Mouse (Mus musculus) kidney, postnatal 10 days (tissue): ENCODE measurements at regions not wholly inside any gene's neighbourhood (a gene's known extent, or its start where the extent isn't known, plus 50 kb on each side); places are given as distances from the start of the nearest gene placed in this dataset.
A peak's percentile ranks its signal among the peaks of the same experiment; 100 is the strongest.

Experiments used
- DNase-seq: peaks from one replicate; pipeline ENCODE4 v3.0.0; 2021; ENCODE audit warnings: mixed read lengths

DNA sequence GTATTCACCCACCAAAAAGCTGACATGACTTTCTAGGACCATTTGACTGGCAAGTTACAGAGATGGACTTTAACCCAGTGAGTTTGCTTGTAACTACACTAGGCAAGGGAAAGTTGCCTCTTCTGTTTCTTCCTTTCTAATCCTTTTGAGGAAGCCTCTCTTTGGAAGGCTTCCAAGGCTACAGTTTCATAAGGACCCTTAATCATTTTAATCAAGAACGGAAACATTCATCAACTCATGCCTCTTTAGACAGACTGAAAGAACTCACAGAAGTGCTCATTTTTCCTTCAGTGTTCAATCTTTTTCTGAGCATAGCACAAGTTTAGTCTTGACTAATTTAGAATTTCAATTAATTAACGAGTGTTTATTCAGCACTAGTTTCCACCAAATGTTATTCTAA is 84.2 kb downstream of the Ddx1 start:
- DNase-seq, result no peak

DNA sequence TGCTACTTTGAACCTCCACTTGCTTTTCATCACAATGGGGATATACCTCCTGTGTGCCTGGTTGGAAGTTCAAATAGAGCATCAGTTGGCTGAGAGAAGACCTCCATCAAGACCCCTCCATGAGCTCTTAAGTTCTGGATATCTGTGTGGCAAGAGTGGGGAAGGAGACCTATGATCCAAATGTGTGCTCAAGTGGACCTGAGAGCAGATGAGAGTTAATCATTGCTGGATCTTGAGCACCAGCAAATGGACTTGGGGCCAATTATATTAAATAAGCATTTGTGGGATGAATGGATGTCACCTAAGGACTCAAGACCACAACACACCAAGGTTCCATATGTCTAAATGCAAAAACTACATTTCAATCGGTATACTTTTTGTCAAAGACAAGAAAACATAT is 88.0 kb downstream of the Ddx1 start:
- DNase-seq, result no peak

DNA sequence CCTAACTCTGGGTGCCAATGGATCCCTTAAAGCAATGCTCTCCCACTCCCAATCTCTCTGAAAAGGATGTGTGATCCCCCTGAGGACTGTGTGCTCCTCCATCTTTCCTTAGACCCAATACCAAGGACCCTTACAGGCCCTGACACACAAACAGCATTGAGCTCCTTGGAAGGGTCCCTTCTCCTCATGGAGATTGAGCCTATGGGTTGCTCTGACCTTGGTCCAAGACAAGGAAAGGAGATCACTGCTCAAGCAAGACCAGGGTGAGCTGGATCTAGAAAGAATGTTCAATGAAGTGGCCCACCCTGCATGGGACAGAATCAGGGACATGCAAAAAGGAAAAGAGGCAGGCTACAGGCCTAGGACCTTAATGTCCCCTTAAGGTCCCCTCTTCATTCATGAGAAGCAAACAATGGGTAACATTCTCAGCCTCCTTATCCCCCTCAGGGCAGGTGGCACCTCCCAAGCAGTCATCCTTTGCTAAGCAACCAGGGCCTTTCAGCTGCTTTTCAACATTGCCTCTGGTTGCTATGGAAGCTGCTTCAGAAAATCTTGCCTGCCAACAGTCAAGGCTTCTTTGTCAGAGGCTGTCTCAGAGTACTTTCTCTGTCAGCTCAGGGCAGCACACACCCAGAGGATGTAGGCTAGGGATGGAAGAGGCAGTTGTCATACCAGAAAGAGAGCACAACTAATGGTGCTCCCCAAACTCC is 89.5 kb downstream of the Ddx1 start:
- no peak for DNase-seq

DNA sequence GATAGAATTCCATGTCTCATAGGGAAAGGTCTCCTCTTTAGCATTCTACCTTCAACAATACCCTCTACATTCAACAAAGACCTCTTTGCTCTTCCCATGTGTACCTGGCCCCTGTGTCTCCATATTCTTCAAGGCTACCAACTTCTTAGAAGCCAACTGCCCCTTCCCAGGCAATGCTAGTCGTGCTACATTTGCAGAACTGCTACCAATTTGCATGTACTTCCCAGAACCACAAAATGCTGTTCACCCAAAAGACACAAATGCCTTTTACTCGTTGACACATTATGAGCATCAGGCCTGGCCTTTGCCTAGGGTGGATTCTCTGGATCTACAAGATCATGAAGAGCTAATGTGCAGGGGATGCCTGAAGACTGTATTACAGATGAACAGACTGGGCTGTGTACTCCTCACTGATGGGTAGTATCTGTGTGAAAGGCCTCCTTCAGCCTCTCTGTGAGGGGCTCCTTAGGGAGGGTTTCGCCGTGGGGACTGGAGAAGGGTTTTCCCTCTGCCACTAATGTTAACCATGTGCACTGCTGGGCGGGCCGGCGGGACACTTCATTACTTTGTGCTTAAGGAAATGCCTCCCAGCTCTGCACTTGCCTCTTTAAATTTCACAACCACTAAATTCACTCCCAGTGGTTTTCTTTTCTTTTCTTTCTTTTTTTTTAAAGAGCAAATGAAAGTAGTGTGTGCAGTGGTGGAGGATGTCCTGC is 91.2 kb downstream of the Ddx1 start:
- no peak for DNase-seq

DNA sequence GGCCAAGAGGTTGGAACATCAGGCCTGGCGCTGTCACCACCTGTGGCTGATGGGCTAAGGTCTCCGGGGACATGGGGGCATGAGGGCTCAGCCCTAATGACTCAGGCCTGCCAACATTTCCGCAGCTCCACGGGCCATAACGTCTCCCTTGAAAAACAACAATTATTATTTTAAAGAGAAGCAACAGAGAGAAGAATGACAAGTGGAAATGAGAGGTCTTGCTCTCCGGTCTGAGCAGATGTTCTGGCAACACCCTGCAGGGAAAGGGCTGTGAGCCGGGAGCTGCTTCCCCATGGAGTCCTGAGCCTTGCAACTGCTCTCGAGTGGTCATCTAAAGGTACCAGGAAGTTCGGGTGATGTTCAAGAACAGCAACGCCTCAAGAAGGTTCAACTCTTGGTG is 91.9 kb downstream of the Ddx1 start:
- peak; percentile 55 for DNase-seq

DNA sequence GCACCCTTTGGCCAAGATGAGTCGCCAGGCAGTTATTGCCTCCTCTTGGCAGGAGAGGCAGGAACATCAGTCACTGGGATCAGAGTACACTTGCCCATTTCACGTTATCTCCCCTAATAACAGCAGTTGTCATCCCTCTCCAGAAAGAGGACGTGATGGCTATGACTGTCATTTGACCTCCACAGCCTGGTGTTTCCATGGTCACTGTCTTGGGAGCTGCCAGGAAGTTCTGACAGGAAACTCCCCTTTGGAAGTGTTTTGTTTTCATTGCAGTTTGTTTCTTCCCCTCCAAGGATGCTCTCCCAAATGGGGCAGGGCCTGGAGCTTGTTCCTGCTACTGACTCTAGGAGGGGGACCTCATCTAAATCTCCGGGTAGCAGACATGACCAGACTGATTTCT is 98.3 kb downstream of the Ddx1 start:
- peak; percentile 45 for DNase-seq

DNA sequence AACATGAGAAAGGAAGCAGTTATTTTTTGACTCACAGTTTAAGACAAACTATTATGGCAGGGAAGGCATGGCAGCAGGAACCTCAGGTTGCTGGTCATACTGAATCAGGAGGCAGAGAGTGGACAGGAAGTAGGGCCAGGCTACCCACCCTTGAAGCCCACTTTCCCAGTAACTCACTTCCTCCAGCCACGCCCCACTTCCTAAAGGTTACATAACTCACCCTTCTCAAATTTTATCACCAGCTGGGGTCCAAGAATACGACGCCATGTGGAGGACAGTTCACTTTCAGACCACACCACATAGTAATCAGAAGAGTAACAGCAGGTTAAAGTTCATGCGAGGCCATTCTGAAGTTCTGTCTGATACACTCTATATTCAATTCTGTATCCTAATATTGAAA is 101.8 kb downstream of the Ddx1 start:
- no peak for DNase-seq

DNA sequence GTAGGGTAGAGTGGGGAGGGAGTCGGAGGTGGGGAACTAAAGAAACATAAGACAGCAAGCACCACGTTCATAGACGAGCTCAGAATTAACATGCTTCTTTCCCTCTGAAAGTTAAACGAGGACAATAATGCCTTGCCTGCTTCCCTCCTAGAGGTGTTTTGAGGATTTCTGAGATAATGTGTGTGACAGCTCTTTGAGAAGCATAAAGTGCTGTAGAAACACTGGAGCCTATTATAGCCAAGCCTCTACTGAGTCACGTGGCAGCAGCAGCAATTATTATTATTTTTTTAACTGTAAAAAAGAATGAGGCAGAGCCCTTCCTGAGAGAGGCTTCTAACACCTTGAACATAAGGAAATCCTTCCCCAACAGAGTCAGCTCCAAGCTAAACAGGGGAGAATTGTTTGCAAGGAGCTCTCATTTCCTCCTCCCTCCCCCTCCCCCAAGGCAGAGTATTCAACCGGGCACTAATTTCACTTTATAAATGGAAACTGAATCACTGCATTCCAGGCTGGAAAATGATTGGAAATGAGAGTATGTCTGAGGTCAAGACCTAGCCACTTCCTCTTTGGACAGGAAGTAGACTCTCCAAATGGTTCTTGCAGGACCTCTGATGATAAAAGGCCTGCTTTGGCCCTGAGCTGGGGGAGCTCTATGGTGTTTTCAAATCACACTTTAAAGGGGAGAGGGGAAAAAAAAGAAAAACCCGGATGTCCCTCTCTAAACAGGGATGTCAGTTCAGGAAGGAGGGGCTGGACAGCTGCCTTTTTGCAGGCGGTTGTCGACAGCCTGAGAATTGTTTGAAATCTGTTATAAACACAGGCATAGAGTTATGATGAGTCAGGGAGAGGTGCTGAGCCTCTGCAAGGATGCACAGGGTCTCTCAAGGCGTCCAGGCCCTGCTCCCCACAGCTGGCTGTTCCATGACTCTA is 103.6 kb downstream of the Ddx1 start:
- peak; percentile 78 for DNase-seq

DNA sequence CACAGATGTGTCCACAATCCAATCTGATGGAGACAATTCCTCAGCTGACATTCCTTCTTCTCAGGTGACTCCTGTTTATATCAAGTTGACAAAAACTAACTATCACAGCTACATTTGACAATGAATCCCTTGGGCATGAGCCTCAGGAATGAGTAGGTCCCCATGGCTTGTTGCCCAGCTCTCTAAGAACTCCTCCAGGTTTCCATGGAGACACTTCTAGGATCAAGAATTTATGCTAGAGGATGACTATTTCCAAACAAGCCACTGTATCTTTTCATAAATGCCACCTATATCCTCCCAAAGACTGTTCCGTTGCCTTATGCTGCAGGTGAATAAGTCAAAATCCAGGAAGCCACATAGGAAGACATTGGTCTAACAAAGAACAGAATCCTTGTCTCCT is 104.3 kb downstream of the Ddx1 start:
- DNase-seq, result no peak

DNA sequence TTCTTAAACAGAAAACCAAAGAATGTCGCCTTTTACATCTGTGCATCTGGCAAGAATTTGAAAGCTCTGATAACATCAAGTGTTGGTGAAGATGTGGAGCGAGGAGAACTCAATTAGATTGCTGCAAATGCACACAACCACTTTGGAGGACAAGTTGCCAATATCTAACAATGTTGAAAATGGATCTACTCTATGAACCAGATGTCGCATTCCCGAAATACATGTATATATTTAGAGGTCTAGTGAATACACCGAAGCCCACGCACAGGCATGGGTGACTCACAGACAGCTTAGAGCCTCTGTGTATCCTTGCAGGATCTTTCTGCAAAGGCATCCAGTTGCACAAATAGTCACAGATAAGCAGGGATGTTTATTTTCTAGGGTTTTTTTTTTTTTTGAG is 108.4 kb downstream of the Ddx1 start:
- DNase-seq, result no peak

DNA sequence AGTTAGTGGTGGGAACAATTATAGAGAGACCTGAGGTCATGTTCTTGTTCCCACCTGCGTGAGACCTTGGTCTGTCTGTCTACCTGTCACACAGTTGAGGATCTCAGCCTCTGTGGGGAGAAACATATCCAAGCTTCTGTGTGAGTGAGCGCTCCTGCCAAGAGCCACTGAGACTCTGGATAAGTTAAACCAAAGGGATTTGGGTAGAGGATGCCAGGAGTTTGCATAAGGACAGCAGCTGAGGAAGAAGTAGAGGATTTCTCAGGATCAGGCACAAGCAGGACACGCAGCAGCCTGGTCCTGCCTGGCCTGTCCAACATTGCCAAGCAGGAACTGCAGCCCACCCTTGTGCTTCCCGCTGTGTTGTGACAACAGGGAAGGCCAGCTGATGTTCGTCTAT is 109.8 kb downstream of the Ddx1 start:
- no peak for DNase-seq

DNA sequence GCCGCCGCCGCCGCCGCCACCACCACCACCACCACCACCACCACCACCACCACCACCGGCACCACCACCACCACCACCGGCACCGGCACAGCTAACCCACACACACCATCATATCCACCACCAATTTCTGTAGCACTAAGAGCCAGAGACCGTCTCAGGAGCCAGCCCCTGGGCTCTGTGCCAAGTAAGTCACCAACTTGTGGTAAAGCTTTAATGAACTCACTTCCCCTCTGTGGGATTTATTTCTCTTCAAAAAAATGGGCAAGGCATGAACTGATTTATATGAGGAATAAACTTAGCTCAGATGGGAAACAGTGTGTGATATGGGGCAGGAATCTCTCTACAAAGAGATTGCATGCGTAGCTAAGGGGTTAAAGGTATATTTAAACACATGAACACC is 114.8 kb downstream of the Ddx1 start:
- peak; percentile 47 for DNase-seq

DNA sequence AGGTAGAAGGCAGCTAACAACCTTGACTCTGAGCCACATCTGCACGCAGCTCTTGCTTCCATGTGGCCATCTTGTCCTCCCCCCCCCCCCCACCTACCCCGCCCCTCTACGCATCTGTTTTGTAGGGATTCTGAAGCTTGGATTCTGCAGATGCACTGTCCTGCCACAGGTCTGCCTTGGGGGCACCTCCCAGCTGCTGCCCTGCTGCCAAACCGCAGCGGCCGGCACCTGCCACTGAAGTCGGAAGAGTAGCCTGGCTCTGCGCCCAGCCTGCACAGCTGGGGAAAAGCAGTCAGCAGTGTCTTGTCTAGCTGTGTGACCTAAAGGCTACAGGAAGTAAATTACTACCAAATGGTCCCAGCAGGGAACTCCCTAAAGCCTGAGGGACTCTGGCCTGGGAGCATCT is 119.3 kb downstream of the Ddx1 start:
- peak; percentile 92 for DNase-seq

DNA sequence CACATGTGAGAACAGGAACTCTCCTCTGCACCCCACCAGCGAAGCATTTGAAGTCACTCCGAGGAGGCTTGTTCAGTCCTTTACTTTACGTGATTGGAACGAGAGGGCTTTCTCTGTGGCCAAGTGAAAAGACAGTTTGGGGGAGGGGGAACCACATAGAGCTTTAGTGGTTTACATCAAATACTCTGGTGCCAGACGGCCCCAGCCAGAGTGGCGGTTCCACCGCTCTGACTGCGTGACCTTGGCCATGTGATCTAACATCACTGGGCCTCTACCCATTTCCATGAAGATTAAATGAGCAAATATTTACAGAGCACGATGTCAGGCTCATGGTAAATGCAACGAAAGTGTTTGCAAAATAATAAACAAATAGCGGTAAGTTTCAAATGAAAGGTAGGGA is 121.6 kb downstream of the Ddx1 start:
- DNase-seq, result no peak

DNA sequence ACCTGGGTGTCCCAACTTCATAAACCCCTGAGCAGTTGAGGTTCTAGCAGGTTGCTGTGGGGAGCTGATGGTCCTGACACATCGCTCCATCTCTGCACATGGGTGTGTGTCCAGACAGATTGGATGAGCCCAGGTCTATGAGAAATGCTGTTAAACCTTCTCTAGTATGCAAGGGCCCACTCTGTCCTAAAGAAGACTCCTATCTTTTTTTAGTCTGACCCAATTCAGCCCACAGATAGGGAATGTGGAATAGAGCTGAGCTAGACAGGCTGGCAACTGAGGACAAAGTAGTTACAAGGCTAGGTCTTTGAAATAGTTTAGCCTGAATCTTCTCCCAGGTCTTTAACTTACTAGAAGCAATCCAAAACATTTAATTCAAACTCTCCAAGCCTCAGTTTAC is 124.0 kb downstream of the Ddx1 start:
- no peak for DNase-seq

DNA sequence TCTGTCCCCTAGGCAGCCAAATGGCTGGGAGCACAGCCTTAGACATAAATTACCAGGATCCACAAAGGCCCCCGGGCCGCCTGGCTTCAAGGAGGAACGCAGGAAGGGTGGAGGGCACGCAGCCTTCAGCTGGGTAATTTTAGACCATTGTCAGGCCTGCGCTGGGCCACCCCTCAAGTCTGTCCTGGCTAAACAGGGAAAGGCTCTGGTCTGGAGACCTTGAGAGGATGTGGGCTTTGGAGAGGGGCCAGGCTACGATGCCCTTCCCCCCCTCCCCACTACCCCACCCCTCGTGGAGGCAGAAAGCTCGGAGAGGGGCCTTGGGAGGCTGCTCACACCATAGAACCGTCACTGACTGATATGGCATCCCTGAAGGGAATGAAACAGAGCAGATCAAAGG is 126.7 kb downstream of the Ddx1 start:
- peak; percentile 58 for DNase-seq

DNA sequence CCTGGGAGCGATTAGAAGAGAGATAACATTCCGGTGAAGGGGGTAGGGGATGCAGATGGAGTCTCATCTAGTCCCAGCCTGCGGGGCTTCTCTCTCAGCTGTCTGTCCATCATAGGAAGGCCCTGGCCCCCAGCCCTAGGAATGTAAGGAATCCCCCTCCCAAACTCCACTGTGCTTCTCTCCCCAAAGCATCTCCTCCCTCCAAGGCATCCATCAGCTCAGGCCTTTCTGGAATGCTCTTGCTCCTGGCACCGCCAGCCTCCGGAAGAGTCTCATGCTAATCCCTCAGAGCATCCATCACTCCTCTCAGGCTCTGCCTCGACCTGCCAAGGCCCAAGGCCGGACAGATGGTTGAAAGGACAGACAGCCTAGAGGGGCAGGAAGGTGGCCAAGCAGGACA is 128.4 kb downstream of the Ddx1 start:
- peak; percentile 26 for DNase-seq

DNA sequence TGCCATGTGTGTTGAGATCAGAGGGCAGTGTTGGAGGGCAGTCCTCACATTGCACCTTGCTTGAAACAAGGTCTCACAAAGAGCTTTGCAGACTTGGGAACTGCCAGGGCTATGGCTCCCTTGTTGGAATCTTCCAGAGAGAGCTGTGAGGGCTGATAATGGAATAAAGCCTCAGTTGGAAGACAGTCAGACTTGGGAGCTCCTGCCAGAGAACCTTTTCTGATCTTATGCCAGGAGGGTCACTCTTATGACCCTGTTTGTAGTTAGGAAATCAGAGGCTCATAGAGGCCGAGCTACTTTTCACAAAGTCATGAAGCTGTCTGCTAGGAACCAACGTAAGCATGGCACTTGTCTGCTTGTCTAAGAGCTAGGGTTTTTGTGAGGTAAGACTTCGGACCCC is 129.4 kb downstream of the Ddx1 start:
- peak; percentile 42 for DNase-seq

DNA sequence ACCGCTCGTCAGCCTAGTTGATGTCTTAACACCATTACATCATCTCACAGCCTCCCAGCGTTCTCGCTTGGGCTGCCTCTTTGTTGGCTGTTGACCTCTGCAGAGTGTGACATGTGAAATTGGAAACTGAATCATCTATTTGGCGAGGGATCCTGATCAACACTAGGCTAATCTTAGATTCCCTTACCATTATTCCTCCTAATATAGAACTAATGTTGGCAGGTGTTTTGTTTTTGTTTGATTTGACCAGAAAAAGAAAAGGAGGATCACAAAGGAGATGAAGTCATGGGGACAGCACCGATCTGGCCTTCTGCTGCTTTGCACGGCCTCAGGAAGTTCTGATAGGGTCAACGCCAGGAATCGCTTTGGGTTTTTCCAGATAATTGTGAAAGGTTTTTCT is 131.0 kb downstream of the Ddx1 start:
- no peak for DNase-seq

DNA sequence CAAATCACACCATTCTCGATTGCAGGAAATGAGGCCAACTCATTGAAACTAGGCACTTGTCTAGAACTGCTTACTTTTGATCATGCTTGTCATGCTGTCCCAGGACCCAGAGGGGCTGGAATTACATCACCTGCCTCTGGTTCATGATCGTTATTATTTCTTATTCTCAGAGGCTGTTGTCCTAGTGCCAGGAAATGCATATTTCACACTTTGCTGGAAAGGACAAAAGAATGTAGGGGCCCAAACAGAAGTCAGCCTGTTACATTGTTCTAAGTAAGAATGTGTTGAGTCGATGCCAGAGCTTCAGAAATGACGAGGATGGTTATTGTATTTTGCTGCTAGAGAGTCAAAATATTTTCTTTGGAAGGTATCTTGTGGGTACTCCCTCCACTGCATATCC is 134.7 kb downstream of the Ddx1 start:
- DNase-seq, result no peak

DNA sequence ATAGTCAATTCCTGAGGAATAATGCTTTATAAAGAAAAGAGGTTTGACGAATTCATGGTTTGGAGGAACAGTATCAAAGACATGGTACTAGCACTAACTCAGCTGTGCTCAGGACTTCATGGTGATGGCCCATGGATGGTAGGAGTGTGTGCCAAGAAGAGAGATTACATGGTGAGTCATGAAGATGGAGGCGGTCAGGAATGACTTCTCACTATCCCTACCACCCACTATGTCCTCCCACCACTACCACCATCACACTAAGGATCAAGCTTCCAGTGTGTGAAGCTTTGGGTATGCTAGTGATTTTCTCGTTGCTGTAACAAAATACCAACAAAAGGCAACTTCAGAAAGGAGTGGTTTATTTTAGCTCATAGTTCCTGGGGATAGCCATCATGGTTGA is 142.1 kb downstream of the Ddx1 start:
- DNase-seq, result no peak

DNA sequence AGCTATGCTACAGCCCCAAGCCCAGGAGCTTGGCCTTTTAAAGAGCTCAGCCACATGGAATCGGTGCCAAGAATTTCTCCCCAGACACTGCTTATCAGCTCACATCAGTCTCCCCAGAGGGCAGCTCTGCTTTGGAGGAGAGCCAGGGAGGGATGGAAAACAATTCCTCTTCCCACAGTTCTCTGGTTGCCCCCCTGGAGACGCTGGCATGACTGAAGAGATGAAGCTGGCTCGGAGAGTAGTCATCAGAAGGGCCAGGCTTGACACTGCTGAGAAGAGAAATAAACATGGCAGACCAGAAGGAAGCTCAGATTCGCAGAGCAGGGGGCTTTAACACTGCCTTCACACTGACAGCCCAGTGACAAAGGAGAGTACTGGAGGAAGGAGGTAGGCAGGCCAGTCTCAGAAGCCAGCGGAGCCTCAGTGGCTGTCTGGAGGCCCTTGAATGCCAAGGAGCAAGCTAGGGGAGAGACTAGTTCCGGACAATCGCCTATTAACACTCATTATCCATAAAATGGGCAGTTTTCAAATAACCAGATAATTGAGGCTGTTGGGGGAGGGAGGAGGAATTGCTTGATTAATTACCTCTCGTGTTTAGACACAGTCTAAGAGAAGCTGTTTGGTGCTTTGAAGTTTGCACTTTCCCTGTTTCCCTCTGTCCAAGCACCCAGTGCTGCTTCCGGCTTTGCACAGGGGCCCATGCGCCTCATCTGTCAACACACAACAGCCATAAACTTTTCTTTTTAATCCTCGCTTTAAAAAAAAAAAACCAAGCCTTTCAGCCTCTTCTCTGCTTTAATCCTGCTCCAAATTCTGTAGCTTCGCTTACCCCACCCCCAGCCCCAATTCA is 148.3 kb downstream of the Ddx1 start:
- peak; percentile 41 for DNase-seq
